Mouse (Mus musculus) neural tube, embryonic 12.5 days (tissue): ENCODE results near the gene Coro7. TPM values are rescaled to one million over a fixed set of nuclear protein-coding genes. Genes with fewer than 3 reads are reported as not detected.
A peak's percentile ranks its signal among the peaks of the same experiment; 100 is the strongest.

ENCODE experiments used
- ATAC-seq: fragments of 200-750 bp; cut with Nextera tagmentation; 2 replicates; pipeline ENCODE4 v1.8.0; 2017; ENCODE audit warnings: low read depth, mild to moderate bottlenecking, moderate TSS enrichment, moderate library complexity; ENCODE audit not compliant: low FRiP score
- H3K27ac ChIP-seq: fragments of 300-500 bp; sonication (generic); 2 replicates; pipeline ENCODE4 v1.5.1; 2016
- H3K27me3 ChIP-seq: fragments of 300-500 bp; sonication (generic); replicated peaks from 2 replicates; pipeline ENCODE4 v1.6.1; 2016; ENCODE audit warnings: mild to moderate bottlenecking
- H3K36me3 ChIP-seq: fragments of 300-500 bp; sonication (generic); 2 replicates; pipeline ENCODE4 v1.6.1; 2016; ENCODE audit warnings: mild to moderate bottlenecking
- H3K4me1 ChIP-seq: fragments of 300-500 bp; sonication (generic); 2 replicates; pipeline ENCODE4 v1.6.1; 2016
- H3K4me2 ChIP-seq: fragments of 300-500 bp; sonication (generic); replicated peaks from 2 replicates; pipeline ENCODE4 v1.6.1; 2016; ENCODE audit warnings: mild to moderate bottlenecking
- H3K4me3 ChIP-seq: fragments of 300-500 bp; sonication (generic); 2 replicates; pipeline ENCODE4 v1.5.1; 2016
- H3K9ac ChIP-seq: fragments of 300-500 bp; sonication (generic); 2 replicates; pipeline ENCODE4 v1.6.1; 2016; ENCODE audit warnings: mild to moderate bottlenecking
- H3K9me3 ChIP-seq: fragments of 300-500 bp; sonication (generic); 2 replicates; pipeline ENCODE4 v1.6.1; 2016; ENCODE audit warnings: mild to moderate bottlenecking
- WGBS: fragments of 180-500 bp; shearing (Covaris S2); methylation state at CpG from one replicate; pipeline ENCODE4 v1.1.7; 2016; 5-methylcytosine and 5-hydroxymethylcytosine counted together
- polyA plus RNA-seq: library from polyadenylated mRNA; unstranded; fragments of >200 nt; fragmentation: Nextera tagmentation; extraction: Ambion mirVana; gene quantifications from 2 replicates; pipeline ENCODE4 v1.2.1, GENCODE M21; 2016

Gene Coro7
- polyA plus RNA-seq, 1 experiment from 2014 or later, result 31.2 TPM

DNA sequence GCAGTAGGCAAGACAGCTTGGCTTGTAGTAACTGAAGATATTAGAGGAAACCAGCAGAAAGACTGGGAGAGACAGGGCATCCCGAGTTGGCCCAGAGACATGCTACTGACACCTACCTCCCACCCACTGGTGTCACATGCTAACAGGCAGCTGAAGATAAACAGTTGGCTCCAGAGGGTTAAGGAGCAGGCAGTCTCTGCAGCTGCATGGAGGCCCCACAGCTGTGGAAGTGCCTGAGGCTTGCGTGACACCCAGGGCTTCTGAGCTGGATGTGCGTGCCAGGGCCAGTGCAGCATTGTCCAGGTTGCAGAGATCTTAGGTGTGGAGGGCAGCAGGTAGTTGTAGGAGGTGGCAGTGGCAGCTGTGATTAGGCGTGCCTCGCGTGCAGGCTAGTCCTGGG, 52.5 kb downstream of the Coro7 start:
- Histone ChIP-seq H3K4me2 (no peak overlapping the region), H3K4me1 (peaks cover 17% of the 10 kb centered on the region), H3K27ac (no peak overlapping the region), H3K9me3 (no peaks in the 10 kb centered on the region), H3K27me3 (no peaks in the 10 kb centered on the region), H3K4me3 (no peak overlapping the region), H3K36me3 (peaks cover 12% of the 10 kb centered on the region), H3K9ac (no peak overlapping the region)
- WGBS, result 87% methylated on average over 6 of the region's 6 CpGs
- ATAC-seq, result no peak

DNA sequence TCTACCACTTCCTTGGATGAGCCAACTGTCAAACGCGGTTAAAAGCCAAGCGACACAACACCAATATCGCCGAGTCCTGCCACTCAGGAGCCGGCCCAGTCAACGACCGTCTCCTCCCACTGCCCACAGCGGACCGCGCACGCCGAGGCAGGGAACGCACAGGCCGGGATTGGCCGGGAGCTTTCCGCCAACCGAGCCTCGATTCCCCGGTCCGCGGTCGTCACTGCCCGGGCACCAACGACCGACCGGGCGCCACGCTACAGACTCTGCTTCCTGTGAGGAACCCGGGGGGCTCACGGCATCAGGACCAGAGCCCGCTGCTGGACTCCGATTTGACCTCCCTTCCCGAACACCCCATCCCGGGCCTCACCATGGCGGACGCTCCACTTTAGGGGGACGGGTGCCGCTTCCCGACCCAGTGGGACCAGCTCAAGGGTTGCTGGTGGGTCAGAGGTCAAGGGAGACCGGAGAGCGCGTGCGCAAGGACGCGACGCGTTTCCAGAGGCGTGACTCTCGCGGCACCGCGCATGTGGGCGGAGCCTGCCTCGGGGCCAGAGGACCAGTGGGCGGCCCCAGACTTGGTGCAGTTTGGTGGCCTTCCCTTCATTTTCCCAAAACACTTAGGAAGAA, 55.0 kb downstream of the Coro7 start, which contains the start of gene Pam16:
Pam16 (minus strand) TSS at position 508 of the 630 bp plus-strand sequence.
- Histone ChIP-seq H3K36me3 (peaks cover 8% of the 10 kb centered on the region), H3K27ac (peak within 1 kb of the TSS; percentile 60), H3K4me1 (peaks cover 17% of the 10 kb centered on the region), H3K9me3 (no peaks in the 10 kb centered on the region), H3K27me3 (no peaks in the 10 kb centered on the region), H3K4me3 (peak within 1 kb of the TSS; percentile 73), H3K4me2 (peak within 1 kb of the TSS; percentile 75), H3K9ac (peak within 1 kb of the TSS; percentile 83)
- ATAC-seq, result peak; percentile 91
- WGBS, result under 1% methylated on average over 56 of the region's 56 CpGs

DNA sequence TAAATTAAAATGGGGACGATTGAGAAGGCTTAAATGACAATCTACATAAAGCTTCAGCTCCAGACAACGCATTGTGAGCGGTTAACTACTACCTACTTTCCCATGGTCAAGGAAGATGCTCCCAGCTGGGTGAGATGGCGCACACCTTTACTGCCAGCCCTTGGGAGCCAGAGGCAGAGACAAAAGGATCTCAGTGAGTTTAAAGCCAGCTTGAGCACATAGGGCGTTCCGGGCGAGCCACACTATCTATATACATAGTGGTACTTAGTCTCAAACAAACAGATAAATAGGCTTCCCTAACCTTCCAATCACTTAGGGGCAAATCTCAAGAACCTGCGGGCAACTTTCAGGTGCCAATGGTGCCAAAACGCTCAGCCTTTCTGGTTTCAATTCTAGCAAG, 55.5 kb downstream of the Coro7 start:
- 24% methylated on average over 9 of the region's 9 CpGs for WGBS
- peak overlapping the region; percentile 83 for H3K9ac ChIP-seq
- no peaks in the 10 kb centered on the region for H3K27me3 ChIP-seq
- H3K4me3 ChIP-seq, result peak overlapping the region; percentile 73
- H3K27ac ChIP-seq, result peak overlapping the region; percentile 60
- no peaks in the 10 kb centered on the region for H3K9me3 ChIP-seq
- peaks cover 10% of the 10 kb centered on the region for H3K36me3 ChIP-seq
- peak overlapping the region; percentile 75 for H3K4me2 ChIP-seq
- peaks cover 17% of the 10 kb centered on the region for H3K4me1 ChIP-seq
- ATAC-seq, result no peak

DNA sequence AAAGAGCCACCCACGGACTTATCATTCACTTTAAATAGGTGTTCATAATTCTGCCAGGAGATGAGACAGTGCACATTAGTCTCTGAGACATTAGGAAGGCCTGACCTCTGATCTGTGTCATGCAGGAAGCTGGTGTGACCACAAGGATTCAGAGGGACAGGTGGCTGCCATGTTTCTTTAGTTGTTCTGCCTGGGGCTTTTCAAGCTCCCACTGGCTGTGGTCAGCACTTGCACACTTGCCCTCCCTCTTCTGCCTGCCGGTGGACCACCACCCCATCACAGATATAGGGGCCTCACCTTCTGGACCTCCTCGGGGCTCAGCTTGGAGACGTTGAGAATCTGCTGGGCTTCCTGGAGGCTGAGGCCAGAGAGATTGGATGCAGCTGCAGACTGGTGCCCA, 62.7 kb downstream of the Coro7 start:
- no peak overlapping the region for H3K27ac ChIP-seq
- H3K4me2 ChIP-seq, result no peak overlapping the region
- H3K36me3 ChIP-seq, result peaks cover 63% of the 10 kb centered on the region
- no peak overlapping the region for H3K9ac ChIP-seq
- 89% methylated on average over 4 of the region's 4 CpGs for WGBS
- ATAC-seq, result no peak
- no peaks in the 10 kb centered on the region for H3K27me3 ChIP-seq
- no peaks in the 10 kb centered on the region for H3K4me1 ChIP-seq
- H3K4me3 ChIP-seq, result no peak overlapping the region
- H3K9me3 ChIP-seq, result no peaks in the 10 kb centered on the region; the same call in 1 of the 2 replicates

DNA sequence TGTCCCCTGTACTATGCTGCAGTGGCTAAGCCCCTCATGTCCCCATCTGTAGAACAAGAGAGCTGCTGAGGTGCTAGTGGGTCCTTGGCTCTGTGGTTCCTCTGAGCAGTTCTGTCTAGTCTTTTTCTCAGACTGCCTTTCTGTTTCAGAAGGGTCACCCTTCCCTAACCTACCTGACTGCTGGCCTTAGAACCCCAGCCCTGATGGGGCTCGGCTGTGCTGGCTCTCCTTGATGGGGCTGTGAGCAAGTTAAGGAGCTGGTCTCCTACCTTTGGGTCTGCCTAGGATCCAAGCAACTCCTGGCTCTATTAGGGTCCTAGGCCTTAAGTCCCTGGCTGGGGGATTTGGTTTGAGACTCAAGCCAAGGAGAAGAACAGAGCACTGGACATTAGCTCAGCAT, 64.3 kb downstream of the Coro7 start:
- WGBS, result 90% methylated on average over 1 of the region's 1 CpGs
- Histone ChIP-seq H3K4me2 (no peak overlapping the region), H3K27me3 (no peaks in the 10 kb centered on the region), H3K4me3 (no peak overlapping the region), H3K9ac (no peak overlapping the region), H3K27ac (no peak overlapping the region), H3K36me3 (peaks cover 77% of the 10 kb centered on the region), H3K4me1 (no peaks in the 10 kb centered on the region), H3K9me3 (no peaks in the 10 kb centered on the region; the same call in 1 of the 2 replicates)
- no peak for ATAC-seq

DNA sequence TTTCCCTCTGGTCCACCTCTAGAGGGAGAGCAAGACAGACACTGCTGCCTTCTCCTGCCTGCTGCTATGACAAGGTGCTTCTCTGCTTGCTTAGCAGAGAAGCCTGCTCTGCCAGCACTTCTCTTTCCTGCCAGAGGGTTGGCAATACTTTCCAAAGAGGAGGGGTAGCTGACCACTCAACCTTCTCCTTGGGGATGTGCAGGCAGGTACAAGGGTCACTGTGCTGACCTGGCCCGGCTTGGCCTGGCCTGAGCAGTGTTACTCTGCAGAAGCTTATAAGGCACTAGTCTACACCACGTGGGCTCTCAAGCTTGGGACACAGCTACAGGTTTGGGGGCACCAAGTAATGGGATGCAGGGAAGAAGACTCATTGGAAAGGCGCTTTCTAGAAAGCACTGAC, 64.9 kb downstream of the Coro7 start:
- H3K9me3 ChIP-seq, result no peaks in the 10 kb centered on the region; the same call in 1 of the 2 replicates
- no peaks in the 10 kb centered on the region for H3K27me3 ChIP-seq
- no peaks in the 10 kb centered on the region for H3K4me1 ChIP-seq
- H3K36me3 ChIP-seq, result peaks cover 78% of the 10 kb centered on the region
- no peak for ATAC-seq
- no peak overlapping the region for H3K9ac ChIP-seq
- H3K4me2 ChIP-seq, result no peak overlapping the region
- no peak overlapping the region for H3K27ac ChIP-seq
- WGBS, result 95% methylated on average over 3 of the region's 3 CpGs
- no peak overlapping the region for H3K4me3 ChIP-seq

DNA sequence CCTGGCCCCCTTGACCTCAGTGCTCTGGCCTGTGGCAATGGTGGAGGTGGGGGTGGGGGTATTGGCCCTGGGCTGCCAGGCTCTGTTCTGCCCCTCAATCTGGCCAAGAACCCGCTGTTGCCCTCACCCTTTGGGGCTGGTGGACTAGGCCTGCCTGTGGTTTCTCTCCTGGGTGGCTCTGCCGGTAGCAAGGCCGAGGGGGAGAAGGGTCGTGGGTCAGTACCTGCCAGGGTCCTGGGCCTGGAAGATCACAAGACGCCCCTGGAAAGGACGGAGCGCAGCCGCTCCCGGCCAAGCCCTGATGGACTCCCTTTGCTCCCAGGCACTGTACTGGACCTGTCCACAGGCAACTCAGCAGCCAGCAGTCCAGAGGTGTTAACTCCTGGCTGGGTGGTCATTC, 65.8 kb downstream of the Coro7 start:
- Histone ChIP-seq H3K4me2 (no peak overlapping the region), H3K9ac (no peak overlapping the region), H3K27me3 (no peaks in the 10 kb centered on the region), H3K27ac (no peak overlapping the region), H3K36me3 (peaks cover 83% of the 10 kb centered on the region), H3K4me3 (no peak overlapping the region), H3K4me1 (no peaks in the 10 kb centered on the region), H3K9me3 (no peaks in the 10 kb centered on the region; the same call in 1 of the 2 replicates)
- ATAC-seq, result no peak
- WGBS, result 89% methylated on average over 9 of the region's 9 CpGs

DNA sequence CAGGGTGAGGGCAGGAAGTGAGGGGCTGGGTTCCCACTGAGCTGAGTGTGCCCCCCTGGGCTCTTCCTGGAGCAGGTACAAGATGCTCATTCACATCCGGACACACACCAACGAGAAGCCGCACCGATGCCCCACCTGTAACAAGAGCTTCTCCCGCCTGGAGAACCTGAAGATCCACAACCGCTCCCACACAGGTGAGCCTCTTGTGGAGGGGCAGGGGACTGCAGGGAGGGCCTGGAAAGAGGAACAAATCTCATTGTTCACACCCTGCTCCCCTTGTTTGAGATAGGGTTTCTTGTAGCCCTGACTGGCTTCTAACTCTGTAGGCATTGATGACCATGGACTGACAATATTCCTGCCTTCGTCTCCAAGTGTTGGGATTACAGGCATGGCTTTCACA, 67.9 kb downstream of the Coro7 start:
- H3K9me3 ChIP-seq, result no peaks in the 10 kb centered on the region
- WGBS, result 97% methylated on average over 7 of the region's 7 CpGs
- no peak overlapping the region for H3K27ac ChIP-seq
- H3K4me1 ChIP-seq, result peaks cover 9% of the 10 kb centered on the region
- H3K4me3 ChIP-seq, result no peak overlapping the region
- peaks cover 72% of the 10 kb centered on the region for H3K36me3 ChIP-seq
- no peaks in the 10 kb centered on the region for H3K27me3 ChIP-seq
- no peak overlapping the region for H3K9ac ChIP-seq
- ATAC-seq, result no peak
- no peak overlapping the region for H3K4me2 ChIP-seq

DNA sequence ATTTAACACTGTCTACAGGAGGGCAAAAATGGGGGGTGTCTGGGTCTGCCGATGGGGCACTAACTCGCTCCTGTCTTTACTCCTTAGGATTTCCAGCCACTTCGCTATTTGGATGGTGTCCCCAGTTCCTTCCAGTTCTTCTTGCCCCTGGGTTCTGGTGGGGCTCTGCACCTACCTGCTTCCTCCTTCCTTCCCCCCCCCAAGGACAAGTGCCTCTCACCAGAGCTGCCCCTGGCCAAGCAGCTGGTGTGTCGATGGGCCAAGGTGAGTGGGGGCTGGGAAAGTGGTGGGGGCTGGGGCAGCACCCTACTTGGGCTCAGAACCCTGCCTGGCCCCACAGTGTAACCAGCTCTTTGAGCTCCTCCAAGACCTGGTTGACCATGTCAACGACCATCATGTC, 68.4 kb downstream of the Coro7 start:
- Histone ChIP-seq H3K4me2 (no peak overlapping the region), H3K36me3 (peaks cover 71% of the 10 kb centered on the region), H3K27me3 (no peaks in the 10 kb centered on the region), H3K9ac (no peak overlapping the region), H3K9me3 (no peaks in the 10 kb centered on the region), H3K4me3 (no peak overlapping the region), H3K27ac (no peak overlapping the region), H3K4me1 (peaks cover 14% of the 10 kb centered on the region)
- no peak for ATAC-seq
- 93% methylated on average over 5 of the region's 5 CpGs for WGBS

DNA sequence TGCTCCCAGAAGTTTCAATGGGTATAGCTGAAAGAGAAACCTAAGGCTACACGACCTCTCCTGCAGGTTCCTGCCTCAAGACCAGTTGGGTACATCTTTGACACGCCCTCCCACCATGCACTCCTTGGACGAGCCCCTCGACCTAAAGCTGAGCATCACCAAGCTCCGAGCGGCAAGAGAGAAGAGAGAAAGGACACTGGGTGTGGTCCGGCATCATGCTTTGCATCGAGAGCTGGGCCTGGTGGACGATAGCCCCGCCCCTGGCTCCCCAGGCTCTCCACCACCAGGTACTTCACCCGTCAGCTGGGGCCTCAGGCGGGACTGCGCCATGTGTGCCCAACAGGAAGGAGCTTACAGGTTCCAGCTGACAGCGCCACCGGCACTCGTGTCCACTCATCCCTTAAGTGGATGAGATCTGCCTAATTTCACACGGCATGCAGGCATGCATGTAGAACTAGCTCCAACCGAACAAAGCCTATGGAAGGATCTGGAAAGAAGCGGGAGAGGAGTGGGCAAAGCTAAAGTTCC, 71.0 kb downstream of the Coro7 start:
- ATAC-seq, result no peak
- H3K4me2 ChIP-seq, result no peak overlapping the region
- no peak overlapping the region for H3K27ac ChIP-seq
- H3K4me3 ChIP-seq, result no peak overlapping the region
- H3K9ac ChIP-seq, result no peak overlapping the region
- no peaks in the 10 kb centered on the region for H3K9me3 ChIP-seq
- peaks cover 46% of the 10 kb centered on the region for H3K36me3 ChIP-seq
- H3K4me1 ChIP-seq, result peaks cover 40% of the 10 kb centered on the region
- H3K27me3 ChIP-seq, result no peaks in the 10 kb centered on the region
- WGBS, result 84% methylated on average over 19 of the region's 19 CpGs

DNA sequence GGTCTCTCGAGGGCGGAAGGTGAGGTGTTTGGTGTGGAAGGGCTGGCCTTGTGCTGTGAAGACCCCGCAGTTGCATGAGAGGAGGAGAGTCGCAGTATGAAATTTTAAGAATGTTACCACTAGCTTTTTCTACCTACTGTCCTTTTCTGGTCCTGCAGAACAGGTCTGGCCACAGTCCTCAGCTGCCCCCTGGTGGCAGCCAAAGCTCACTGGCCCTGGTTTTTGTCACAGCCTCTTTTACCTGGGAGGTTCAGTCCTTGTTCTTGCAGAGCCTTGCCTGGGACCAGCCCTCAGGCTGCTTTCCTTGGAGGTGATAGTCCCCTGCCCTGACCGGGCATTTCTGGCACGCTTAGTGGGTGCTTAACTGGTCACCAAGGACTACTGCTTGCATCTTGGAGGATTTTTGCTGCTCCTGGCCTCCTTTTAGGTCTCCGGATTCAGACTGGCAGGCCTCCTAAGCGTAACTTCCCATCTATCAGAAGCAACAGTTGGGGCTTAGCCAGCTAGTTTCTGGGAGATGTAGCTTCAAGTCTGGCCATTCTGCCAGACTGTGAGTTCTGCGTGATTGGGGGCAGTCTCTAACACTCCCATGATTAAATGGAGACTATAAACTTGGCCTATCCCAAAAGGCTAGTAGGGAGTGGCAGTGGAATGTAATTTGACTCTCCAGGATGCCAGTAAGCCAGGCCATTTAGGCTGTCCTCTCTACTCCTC, 71.6 kb downstream of the Coro7 start:
- Histone ChIP-seq H3K4me1 (peaks cover 46% of the 10 kb centered on the region), H3K9me3 (no peaks in the 10 kb centered on the region), H3K4me2 (no peak overlapping the region), H3K9ac (no peak overlapping the region), H3K27me3 (no peaks in the 10 kb centered on the region), H3K4me3 (no peak overlapping the region), H3K27ac (no peak overlapping the region), H3K36me3 (peaks cover 40% of the 10 kb centered on the region)
- ATAC-seq, result peak; percentile 18; the same call in 1 of the 2 replicates
- WGBS, result 53% methylated on average over 9 of the region's 9 CpGs

DNA sequence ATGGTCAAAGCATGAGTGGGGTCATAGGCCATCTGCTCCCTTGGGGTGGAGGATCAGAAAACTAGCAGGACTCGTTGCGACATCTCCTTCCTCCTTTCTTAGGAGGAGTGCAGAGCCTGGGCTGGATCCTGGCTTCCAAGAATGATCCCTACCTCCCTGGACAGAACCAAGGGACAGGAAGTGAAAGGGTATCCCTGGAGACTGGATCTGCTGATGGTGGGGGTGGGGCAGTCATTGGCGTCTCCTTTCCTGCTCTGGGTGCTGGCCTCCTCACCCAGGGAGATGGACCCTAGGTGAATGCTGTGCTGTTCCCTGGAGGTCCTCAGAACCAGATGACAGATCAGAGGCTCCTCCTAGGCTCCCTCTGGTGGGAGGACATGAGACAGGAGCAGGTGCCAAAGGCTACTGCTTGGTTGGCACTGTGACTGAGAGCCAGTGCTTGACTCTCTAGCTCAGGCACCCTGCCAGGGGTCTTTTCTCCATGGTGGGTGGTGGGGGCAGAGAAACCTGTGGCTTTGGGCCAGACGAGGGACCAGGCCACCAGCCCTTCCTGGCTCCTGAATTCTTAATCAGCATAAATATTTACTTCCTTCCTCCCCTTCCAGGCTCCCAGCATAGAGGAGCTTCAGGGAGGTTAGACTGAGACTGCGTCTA, 73.0 kb downstream of the Coro7 start:
- Histone ChIP-seq H3K4me3 (no peak overlapping the region), H3K9ac (no peak overlapping the region), H3K4me1 (peaks cover 59% of the 10 kb centered on the region), H3K27me3 (no peaks in the 10 kb centered on the region), H3K36me3 (peaks cover 29% of the 10 kb centered on the region), H3K27ac (no peak overlapping the region), H3K4me2 (0 out of 2 replicates have a peak overlapping the region, but pooled peaks have one; percentile 2), H3K9me3 (no peaks in the 10 kb centered on the region)
- 41% methylated on average over 5 of the region's 5 CpGs for WGBS
- no peak for ATAC-seq
